Mouse (Mus musculus) CD4-positive naive resting alpha-beta T cell, adult 57 days (primary cell): ENCODE data around the gene Gm30302. TPM values are rescaled to one million over a fixed set of nuclear protein-coding genes. Genes with fewer than 3 reads are reported as not detected.

Source experiments
- total RNA-seq: library from RNA; stranded (reverse); gene quantifications from one replicate; pipeline ENCODE4 v1.2.4, GENCODE M21; 2023

Gm30302 gene
- total RNA-seq = not detected

GRCm38 (mm10) chr13:49798901-49799300, at the start of gene Gm30302:
TSS of gene Gm30302 (minus strand) at chr13:49799001.

Other genes with a start within 250 kb of the Gm30302 start
- gene Omd, start 216.5 kb downstream of the Gm30302 start, total RNA-seq = 0.27 TPM
- gene Ogn, start 191.0 kb downstream of the Gm30302 start, total RNA-seq = 1.6 TPM
- gene Cenpp, start 146.2 kb downstream of the Gm30302 start, total RNA-seq = 1.0 TPM
- 49.7 TPM for gene Nol8, start 145.9 kb downstream of the Gm30302 start, total RNA-seq
- 86.9 TPM for gene Iars, start 116.9 kb downstream of the Gm30302 start, total RNA-seq